Mouse (Mus musculus): ENCODE results near the gene Speer3.
"Not testable (repeated sequence)": the region's sequence is repeated elsewhere in the genome, so short reads cannot be mapped to it uniquely, and the experiment has no call there.

The Speer3 gene

GRCm38 (mm10) chr5:13791319-13791718 lies at the start of gene Speer3:
Speer3 (plus strand) TSS chr5:13791619.
- DNase-seq (ENCODE audit: low read depth, low spot score) = no peak

- not testable (repeated sequence) for DNase-seq (ENCODE audit: low read depth, low spot score)
Observed at GRCm38 (mm10) chr5:13810496-13810895, 19.1 kb downstream of the Speer3 start.

- no peak for DNase-seq (ENCODE audit: low read depth, low spot score)
Observed at GRCm38 (mm10) chr5:13825108-13825507, 33.7 kb downstream of the Speer3 start.

- DNase-seq (ENCODE audit: low read depth, low spot score) = no peak
Observed at GRCm38 (mm10) chr5:13826708-13827107, 35.3 kb downstream of the Speer3 start.

- DNase-seq (ENCODE audit: low read depth, low spot score) = no peak
Observed at GRCm38 (mm10) chr5:13844317-13844716, 52.9 kb downstream of the Speer3 start.
